Mouse (Mus musculus) adrenal gland, postnatal 36 days (tissue): ENCODE data around the gene Lyst. TPM values are rescaled to one million over a fixed set of nuclear protein-coding genes. Genes with fewer than 3 reads are reported as not detected.
"Not testable (repeated sequence)": the region's sequence is repeated elsewhere in the genome, so short reads cannot be mapped to it uniquely, and the experiment has no call there.

Source experiments
- DNase-seq, 2 experiments: peaks; one replicate each; pipeline ENCODE4 v3.0.0; 2021; ENCODE audit warnings: mixed read lengths in 1 of 2
- total RNA-seq, 2 experiments: library from RNA; stranded (reverse); gene quantifications; 2 replicates each; pipeline ENCODE4 v1.2.3; 2021

Lyst gene
- total RNA-seq, 2 experiments from 2014 or later = 29.4 to 29.7 TPM

DNA sequence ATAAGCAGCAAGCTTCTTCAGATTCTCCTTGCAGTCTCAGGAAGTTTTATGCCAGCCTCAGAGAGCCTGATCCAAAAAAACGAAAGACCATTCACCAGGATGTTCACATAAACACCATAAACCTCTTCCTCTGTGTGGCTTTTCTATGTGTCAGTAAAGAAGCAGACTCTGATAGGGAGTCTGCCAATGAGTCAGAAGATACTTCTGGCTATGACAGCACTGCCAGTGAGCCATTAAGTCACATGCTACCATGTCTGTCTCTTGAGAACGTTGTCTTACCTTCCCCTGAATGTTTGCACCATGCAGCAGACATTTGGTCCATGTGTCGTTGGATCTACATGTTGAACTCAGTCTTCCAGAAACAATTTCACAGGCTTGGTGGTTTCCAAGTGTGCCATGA lies 47.4 kb downstream of the Lyst start:
- no peak for DNase-seq

DNA sequence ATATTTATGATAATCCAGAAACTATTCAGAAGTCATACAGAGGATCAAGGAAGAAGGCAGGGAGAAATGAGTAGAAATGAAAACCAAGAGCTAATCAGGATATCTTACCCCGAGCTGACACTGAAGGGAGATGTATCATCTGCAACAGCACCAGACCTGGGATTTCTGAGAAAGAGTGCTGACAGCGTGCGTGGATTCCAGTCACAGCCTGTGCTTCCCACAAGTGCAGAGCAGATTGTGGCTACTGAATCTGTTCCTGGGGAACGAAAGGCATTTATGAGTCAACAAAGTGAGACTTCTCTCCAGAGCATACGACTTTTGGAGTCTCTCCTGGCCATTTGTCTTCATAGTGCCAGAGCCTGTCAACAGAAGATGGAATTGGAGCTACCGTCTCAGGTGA lies 47.8 kb downstream of the Lyst start:
- no peak for DNase-seq

DNA sequence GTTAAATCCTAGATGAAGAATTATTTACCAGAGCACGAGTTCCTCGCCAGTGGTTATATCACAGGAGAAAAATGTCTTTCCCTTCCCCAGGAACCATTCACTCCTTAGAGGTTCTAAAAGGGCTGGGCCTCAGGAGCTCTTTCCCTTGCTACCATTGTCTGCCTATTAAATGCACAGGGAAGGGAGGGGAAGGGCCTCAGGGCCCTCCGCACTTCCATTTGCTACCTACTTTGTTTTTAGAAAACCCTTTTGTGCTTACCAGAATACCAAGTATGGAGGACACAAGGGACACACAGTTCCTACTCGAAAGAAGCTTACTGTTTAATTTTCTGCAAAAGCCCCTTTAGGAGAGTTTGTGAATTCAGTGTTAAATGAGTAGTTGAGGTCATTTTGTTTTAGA lies 48.5 kb downstream of the Lyst start:
- no peak for DNase-seq

DNA sequence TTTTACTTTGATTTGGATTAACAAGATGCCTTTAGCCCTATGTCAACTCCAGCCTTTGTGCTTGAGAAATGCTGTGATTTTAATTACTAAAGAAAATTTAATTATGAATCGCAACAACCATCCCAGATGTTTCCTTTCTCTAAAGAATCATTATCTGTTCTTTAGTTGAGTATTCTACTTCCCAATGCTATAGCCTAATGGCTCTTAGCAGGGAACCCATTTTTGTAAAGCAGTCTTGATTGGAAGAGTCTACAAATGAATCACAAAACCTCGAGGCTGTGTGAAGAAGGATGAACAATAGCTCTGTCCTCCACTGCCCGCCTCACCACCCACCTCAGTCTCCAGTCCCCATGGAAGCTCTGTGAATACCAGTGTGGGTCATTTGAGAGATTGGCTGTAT lies 57.1 kb downstream of the Lyst start:
- DNase-seq = no peak

DNA sequence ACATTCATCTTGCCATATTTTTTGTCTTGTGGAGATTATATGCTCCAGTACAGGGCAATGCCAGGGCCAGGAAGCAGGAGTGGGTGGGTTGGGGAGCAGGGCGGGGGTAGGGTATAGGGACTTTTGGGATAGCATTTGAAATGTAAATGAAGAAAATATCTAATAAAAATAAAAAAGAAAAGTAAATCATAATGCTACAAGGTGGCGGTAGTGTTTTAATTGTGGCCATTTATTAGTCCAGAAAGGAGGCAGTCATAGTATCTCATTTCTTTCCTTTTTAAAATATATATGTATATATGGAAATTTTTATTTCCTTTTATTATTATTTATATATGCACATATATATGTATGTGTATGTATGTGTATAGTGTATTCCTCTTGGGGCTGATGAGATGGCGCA lies 65.3 kb downstream of the Lyst start:
- DNase-seq = no peak

DNA sequence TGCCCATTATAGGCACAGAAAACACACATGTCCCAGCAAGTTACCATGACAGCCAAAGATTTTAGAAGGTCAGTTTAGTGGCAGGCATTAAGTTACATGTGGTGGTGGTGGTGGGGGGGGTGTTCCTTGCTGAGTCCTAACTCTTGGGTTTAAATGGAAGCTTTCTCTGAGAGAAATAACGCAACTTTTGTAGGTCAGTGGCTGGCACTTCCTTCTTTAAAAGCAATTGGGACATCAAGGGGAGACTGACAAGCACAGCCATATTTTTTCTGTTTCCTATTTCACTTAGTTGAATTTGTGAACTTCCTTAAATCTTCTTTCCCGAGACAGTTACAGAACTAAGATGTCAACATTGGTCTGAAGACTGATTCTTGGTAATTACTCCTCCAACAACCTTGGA lies 75.9 kb downstream of the Lyst start:
- DNase-seq = not testable (repeated sequence)

DNA sequence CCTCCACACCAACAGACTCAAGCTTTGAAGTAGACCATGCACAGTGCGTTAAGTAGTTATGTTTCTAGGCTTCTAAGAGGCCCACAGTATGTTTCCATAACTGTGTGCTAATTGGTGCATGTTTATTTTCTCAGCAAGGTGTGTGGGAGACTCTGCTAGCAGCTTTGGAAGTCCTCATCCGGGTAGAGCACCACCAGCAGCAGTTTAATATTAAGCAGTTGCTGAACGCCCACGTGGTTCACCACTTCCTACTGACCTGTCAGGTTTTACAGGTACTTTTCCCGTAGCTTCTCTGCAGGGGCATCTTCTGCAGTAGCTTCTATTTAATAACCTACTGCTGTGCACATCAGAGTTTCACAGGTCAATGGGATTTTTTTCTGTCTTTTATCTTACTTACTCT lies 80.5 kb downstream of the Lyst start:
- no peak for DNase-seq

DNA sequence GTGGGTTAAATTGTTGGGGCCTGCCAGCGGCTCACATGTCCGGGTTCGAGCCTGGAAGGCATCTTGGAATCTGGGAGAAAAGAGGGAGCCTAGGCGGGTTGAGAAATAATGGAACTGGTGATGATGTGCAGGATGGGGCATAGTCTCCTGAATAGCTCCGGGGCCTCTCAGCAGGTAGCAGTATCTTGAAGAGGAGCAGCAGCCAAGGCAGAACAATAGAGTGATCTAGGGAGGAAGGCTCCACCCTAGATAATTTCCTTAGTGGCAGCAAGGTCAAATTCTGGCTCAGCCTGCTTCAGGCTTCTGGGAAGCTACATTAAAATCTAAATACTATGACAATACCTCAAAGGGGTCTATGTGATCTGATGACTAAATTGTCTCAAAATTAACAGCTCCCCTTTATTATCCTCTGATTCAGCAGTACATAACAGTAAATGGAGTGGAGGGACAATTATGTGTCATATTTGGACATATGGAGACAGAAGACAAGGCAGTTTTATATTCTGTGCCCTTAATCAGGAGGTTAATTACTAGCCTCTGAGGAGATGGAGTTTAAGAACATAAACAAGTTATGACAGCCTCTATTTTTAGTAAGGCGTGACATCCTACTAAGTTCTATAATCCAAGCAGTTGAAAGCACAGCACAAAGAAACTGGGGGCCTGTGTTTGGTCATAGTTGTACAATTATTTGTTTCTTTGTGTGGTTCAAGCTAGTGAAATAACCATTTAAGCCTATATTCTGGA lies 81.6 kb downstream of the Lyst start:
- no peak for DNase-seq

DNA sequence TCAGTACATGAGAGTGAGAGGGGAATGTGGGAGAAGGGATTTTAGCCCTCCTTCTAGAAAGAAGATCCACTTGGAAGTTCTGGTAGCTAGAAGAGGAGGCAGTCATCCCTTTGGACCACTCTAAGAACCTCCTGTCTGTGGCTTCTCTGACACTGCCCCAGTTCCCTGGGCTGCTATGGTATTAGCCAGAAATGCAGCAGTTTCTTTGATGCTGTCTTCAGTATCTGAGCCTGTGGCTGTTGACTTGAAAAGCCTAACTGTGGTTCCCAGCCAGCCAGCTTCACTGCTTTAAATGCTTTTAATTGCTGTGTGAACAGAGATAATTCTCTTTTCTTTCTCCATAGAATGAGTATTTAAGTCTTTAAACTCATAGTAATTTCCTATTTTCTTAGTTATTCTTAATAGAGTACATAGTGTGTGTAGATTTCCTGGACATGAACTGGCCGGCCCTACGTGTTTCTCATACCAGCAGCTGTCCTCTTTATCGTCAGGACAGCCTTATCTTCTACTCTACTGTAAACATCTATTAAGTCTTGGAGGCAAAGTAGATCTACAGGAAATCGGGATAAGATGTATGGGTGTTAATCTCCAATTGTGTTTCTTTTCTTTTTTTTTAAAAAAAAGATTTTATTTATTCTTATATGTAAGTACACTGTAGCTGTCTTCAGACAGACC lies 84.6 kb downstream of the Lyst start:
- DNase-seq = no peak

DNA sequence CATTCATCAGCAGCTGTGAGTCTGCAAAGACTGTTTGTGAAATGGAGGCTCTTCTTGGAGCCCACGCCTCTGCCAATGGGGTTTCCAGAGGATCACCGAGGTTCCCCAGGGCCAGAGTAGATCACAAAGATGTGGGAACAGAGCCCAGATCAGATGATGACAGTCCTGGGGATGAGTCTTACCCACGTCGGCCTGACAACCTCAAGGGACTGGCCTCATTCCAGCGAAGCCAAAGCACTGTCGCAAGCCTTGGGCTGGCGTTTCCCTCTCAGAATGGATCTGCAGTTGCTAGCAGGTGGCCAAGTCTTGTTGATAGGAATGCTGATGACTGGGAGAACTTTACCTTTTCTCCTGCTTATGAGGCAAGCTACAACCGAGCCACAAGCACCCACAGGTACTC lies 87.7 kb downstream of the Lyst start:
- DNase-seq = peak; percentile 61 to 81

DNA sequence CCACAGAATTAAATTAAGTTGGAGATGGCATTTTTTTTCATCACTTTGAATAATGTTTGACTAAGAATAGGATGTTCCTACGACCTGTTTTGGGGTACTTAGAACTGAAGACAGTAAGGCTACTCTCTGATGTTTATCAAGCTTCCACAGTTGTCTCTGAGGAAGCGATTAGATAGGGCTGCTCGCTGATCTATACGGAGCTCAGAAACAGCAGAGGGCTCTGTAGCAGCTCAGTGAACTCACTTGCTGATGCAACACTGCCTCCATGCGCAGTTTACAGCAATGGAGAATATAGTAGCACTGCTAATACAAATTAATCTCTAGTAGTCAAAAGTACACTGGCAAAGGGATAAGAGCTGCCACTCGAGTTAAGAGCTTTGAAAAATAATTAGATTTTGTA lies 91.4 kb downstream of the Lyst start:
- no peak for DNase-seq

DNA sequence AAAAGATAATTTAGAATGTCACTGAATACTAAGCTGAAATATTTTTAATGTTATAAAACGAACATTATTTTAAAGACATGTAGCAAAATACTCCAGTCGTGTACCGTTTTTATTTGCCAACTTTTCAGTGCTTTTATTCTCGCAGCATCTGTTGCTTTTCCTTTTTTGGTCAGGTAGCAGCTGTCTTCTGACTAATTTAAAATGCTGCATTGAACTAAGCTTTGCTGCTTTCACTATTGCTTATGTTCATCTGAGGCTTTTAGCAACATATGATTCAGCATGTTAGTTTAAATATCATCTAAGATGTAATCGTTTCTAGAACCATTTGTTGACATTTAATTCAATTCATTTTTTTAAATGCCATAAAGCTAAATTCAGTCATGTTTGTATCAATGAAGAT lies 113.3 kb downstream of the Lyst start:
- no peak for DNase-seq

DNA sequence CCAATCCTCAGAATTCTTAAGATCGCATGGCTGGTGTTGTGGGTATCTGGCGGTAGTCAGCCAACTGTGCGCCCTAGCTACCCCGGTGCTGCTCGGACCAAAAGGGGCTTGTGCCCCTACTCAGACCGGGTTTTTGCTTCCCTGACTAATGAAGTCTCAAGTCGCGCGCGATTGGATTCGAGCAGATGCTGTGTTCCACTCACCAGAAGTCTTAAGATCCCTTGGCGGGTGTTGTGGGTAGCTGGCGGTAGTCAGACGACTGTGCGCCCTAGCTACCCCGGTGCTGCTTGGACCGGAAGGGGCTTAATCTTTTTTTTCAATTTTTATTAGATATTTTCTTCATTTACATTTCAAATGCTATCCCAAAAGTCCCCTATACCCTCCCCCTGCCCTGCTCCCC lies 131.2 kb downstream of the Lyst start:
- DNase-seq = not testable (repeated sequence)

DNA sequence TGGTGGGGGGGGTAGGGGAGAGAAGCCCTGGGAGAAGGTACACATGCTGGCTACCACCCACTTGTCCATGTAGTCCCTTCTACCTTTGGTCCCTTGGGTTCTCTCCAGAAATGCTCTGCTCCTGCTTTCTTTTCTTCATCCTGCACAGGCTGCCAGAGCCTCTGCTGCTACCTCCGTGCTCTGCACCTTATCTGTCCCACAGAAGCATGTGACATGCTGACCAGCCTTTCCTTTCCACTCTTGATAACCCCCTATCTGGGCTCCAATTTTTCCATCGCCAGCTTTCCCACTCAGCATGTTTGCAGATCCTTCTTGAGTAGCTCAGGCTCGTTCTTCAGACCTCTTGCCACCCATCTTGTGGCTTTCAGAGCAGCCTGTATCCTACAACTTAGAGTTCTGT lies 133.1 kb downstream of the Lyst start:
- no peak for DNase-seq

DNA sequence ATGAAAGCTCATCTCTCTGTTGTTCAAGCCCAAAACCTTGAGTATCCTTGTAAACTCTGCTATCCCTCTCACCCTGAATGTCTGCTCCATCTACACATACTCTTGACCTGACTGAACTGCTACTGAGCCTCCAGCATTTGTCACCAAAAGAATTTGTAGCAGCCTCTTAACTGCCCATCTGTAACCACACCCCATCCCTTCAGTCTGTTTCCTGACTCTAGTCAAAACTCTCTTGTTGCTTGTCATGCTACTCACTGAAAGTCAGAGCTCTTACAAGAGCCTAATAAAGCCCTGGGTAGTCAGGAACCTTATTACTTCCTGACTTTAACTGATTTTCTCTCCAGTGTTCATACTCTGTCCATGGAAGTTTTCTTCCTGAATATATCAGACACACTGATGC lies 133.6 kb downstream of the Lyst start:
- DNase-seq = no peak

DNA sequence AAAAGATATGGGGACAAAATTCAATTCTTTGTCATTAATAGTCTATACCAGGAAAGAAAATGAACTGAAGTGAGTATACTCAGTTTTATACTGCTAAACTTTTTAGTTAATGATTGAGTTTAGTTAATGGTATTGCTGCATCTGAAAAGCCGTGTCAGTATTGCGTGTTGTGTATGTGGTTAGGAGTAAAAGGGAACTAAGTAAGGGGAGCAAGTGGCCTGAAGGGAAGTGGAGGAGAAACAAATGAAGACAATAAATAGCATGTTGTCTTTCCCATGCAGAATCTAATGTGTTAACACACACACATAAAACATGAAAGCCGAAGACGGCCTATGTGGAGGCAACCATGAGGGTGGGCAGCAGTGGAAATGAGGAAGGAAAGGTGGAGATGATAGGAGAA lies 149.0 kb downstream of the Lyst start:
- DNase-seq = no peak

DNA sequence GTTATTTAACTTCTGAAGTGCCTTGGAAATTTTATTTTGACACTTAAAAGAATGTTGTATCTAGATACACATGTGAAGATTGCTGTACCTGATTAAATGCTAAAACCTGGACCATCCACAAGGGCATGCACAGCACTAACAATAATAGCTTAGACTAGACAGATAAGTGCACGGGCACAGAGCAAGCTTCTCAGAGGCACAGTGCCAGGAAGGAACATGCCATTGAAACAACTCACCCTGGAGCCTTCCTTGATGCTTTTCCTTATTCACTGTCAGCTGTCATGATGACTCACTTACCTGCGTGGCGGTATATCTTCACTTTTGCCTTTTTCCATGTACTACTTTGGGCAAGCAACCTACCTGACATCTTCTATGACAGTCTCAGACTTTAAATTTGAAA lies 155.7 kb downstream of the Lyst start:
- DNase-seq = no peak

DNA sequence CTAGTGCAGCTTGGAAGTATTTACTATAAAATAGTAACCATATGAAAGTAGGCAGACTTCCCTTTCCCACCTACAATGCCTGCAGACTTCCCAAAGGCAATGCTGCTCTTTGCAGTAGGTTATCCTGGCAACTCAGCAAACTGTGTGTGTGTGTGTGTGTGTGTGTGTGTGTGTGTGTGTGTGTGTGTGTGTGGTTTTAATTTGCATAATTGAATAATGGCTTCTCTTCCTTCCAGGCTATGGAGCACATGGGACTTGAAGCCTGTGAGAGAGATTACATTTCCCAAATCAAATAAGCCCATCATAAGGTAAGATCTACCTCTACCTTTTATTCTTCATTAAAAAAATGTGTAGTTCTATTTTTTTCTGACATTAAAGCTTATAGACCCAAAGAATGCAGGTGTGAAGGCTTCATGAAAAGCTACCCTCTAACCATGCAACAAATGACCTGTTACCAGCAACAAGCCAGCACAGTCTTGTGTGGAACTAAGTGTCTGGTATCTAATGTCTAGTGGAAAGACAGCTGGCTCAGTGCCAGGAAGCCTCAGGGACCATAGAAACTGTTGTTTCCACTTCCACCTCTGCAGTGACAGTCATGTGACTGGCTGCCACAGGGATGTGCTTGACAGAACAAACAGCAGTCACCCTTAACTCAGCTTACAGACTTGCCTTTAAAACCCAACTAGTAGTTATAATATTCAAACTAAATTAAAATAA lies 185.7 kb downstream of the Lyst start:
- DNase-seq = peak; percentile 14 to 25

DNA sequence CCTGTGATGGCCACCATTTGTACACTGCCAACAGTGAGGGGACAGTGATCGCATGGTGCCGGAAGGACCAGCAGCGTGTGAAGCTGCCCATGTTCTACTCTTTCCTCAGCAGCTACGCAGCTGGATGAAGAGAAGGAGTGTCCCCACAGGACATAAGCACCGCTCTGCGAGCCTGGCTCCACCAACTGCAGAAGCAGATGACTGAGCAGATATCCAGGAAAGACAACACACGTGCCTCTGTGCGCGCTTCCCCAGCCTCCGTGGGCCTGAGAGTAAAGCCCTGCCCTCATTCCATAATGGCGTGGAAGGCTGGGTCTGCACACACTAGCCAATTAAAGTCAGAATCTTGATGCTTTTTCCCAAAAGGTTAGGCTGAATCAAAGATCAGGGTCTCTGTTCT lies 186.9 kb downstream of the Lyst start:
- DNase-seq = no peak

DNA sequence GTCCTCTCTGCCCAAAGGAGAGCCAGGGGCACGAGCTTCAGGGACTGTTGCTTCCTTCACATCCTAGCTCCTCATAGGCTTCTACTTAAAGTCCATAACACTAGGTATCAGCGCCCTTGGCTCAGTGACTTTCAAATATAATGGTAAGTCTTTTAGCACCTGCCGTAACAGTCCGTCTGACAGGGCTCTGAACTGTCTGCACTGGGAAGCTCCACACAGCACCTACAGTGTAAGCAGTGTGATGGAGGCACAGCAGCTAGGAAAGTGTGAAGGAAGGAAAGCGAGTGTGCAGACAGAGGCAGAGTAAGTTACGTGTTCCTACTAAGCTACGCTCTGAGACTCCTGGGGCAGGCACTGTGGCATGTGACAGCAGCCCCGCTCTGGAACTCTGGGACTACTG lies 187.5 kb downstream of the Lyst start:
- DNase-seq = no peak

DNA sequence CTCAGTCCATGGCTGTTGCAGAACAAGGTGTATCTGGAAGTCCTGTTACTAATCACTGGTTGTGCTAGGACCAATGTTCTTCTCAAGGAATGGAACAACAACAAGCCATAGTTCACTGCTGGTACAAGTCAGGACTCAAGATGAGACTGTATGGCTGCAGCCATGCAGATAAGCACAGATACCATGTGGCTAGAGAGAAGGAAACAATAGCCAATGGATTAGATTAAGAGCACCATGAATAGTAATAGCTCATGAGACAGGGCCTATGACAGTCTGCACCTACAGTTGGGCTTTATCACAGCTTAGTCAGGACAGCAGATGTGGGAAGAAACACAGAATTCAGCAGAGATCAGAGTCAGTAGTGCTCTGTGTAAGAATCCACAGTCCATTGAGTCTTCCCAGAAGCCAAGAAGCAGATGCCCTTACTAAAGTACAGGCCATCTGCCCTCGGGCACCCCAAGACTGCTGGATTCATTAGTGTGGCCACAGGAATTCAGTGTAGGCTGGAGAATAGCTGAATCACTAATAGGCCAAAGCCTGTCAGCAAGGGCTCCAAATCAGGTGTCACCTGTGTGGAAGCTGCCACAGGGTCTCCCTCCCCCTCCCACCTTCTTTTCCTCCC lies 188.8 kb downstream of the Lyst start:
- DNase-seq = no peak

DNA sequence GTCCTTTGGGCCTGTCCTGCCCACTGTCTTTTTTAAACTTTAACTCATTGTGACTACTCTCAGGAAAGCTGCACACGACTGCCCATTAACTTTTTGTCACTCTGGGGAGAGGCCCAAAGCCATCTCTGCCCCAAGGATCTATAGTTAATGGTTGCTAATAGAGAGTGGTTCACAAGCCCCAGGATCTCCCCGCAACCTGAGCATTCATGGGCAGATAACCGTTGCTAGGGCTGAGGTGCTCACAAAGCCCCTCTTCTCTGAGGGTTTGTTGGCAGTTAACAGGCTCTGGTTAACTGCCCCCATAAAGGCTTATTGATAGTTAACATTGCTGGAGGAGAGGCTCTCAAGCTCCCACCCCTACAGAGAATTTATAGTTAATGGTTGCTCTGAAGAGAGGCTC lies 190.1 kb downstream of the Lyst start:
- no peak for DNase-seq

DNA sequence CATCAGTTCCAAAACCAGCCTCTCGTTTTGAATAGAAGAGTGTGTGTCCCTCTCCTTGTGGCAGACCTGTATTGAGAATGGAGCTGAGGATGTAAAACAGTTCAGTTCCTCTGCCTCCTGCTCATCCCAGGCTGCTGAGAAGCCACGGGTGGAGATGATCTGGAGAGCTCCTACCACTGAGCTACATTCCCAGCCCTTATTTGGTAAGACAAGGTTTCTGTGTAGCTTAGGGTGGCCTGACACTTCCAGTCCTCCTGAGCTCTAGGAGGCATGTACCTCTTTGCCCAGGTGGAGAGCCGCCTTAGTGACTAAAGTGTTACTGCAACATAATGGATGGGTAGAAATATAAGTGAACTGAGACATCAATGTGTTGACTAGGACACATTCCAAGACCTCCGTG lies 190.8 kb downstream of the Lyst start:
- DNase-seq = no peak
